Mouse (Mus musculus): Measurements from ENCODE around the gene Xxylt1. TPM values are rescaled to one million over a fixed set of nuclear protein-coding genes. Genes with fewer than 3 reads are reported as not detected.
A peak's percentile ranks its signal among the peaks of the same experiment; 100 is the strongest.

Xxylt1 gene
- polyA plus RNA-seq, 1 experiment from 2014 or later, result 1.6 TPM

- TF ChIP-seq EP300 (IDR thresholded peaks at IDR 0.05; ENCODE audit: low read depth) (no peak), CTCF (IDR thresholded peaks at IDR 0.05; ENCODE audit: low read depth) (no peak)
- no peak for ATAC-seq
These were observed 149.0 kb downstream of the Xxylt1 start for GRCm38 (mm10) chr16:30932196-30932595.

DNA sequence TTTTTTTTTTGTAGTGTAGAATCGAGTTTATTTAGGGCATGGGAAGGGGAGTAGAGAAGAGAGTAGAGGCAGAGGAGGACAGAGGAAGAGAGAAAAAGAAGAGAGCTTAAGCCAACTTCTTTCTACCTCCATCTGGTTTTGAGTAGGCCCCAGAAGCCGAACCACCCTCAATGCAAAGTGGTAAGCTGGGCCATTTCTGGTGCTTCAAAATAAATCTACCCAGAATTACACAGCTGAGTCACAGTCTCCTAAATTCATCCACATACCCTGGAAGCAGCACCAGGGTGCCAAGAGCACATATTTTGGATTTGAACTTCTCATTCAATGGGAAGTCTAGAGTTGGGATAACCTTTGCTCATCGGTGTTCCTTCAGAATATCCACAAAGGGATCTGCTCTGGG is 152.1 kb downstream of the Xxylt1 start:
- H3K4me1 ChIP-seq (ENCODE audit: insufficient read depth), result peaks cover 4% of the 10 kb centered on the region; the same call in 1 of the 2 replicates
- DNase-seq (no peak), ATAC-seq (no peak)
- 69% methylated on average over 3 of the region's 3 CpGs for WGBS (ENCODE audit: insufficient replicate concordance)
- H3K27me3 ChIP-seq (ENCODE audit: insufficient read depth, low read length), result no peaks in the 10 kb centered on the region
- no peaks in the 10 kb centered on the region for H3K9me3 ChIP-seq (ENCODE audit: low read length)
- TF ChIP-seq EP300 (IDR thresholded peaks at IDR 0.05; ENCODE audit: low read depth), result no peak
- no peak for TF ChIP-seq CTCF (IDR thresholded peaks at IDR 0.05; ENCODE audit: low read depth)
- H3K9ac ChIP-seq (replicated peaks), result no peak overlapping the region
- no peak overlapping the region for H3K4me3 ChIP-seq (ENCODE audit: low read depth, low read length)
- H3K4me2 ChIP-seq (ENCODE audit: low read depth, low read length), result no peak overlapping the region
- no peak overlapping the region for H3K27ac ChIP-seq (ENCODE audit: low read depth)
- H3K36me3 ChIP-seq (replicated peaks; ENCODE audit: insufficient read depth, low read length), result no peaks in the 10 kb centered on the region

More at GRCm38 (mm10) chr16:30932196-30932595, 149.0 kb downstream of the Xxylt1 start:
- Histone ChIP-seq H3K27me3 (ENCODE audit: insufficient read depth, low read length) (no peaks in the 10 kb centered on the region), H3K4me1 (ENCODE audit: insufficient read depth) (peaks cover 4% of the 10 kb centered on the region; the same call in 1 of the 2 replicates), H3K4me2 (ENCODE audit: low read depth, low read length) (no peak overlapping the region), H3K4me3 (ENCODE audit: low read depth, low read length) (no peak overlapping the region), H3K36me3 (replicated peaks; ENCODE audit: insufficient read depth, low read length) (no peaks in the 10 kb centered on the region), H3K9me3 (ENCODE audit: low read length) (no peaks in the 10 kb centered on the region), H3K9ac (replicated peaks) (no peak overlapping the region), H3K27ac (ENCODE audit: low read depth) (no peak overlapping the region)
- WGBS (ENCODE audit: insufficient replicate concordance), result 88% methylated on average over 5 of the region's 5 CpGs
- DNase-seq, result peak; percentile 9

- ATAC-seq (no peak), DNase-seq (peak; percentile 10)
- H3K36me3 ChIP-seq (replicated peaks; ENCODE audit: insufficient read depth, low read length), result no peaks in the 10 kb centered on the region
- no peaks in the 10 kb centered on the region for H3K9me3 ChIP-seq (ENCODE audit: low read length)
- no peak overlapping the region for H3K27ac ChIP-seq (ENCODE audit: low read depth)
- peaks cover 4% of the 10 kb centered on the region; the same call in 1 of the 2 replicates for H3K4me1 ChIP-seq (ENCODE audit: insufficient read depth)
- H3K27me3 ChIP-seq (ENCODE audit: insufficient read depth, low read length), result no peaks in the 10 kb centered on the region
- H3K9ac ChIP-seq (replicated peaks), result no peak overlapping the region
- H3K4me2 ChIP-seq (ENCODE audit: low read depth, low read length), result no peak overlapping the region
- no peak for TF ChIP-seq EP300 (IDR thresholded peaks at IDR 0.05; ENCODE audit: low read depth)
- no peak for TF ChIP-seq CTCF (IDR thresholded peaks at IDR 0.05; ENCODE audit: low read depth)
- WGBS (ENCODE audit: insufficient replicate concordance), result 54% methylated on average over 8 of the region's 8 CpGs
- H3K4me3 ChIP-seq (ENCODE audit: low read depth, low read length), result no peak overlapping the region
These were observed 153.0 kb downstream of the Xxylt1 start for GRCm38 (mm10) chr16:30928076-30928750.

- DNase-seq (no peak), ATAC-seq (no peak)
- TF ChIP-seq EP300 (IDR thresholded peaks at IDR 0.05; ENCODE audit: low read depth) (no peak), CTCF (IDR thresholded peaks at IDR 0.05; ENCODE audit: low read depth) (no peak)
- H3K9ac ChIP-seq (replicated peaks), result no peak overlapping the region
- H3K9me3 ChIP-seq (ENCODE audit: low read length), result no peaks in the 10 kb centered on the region
- no peak overlapping the region for H3K4me2 ChIP-seq (ENCODE audit: low read depth, low read length)
- 52% methylated on average over 4 of the region's 4 CpGs for WGBS (ENCODE audit: insufficient replicate concordance)
- no peaks in the 10 kb centered on the region for H3K36me3 ChIP-seq (replicated peaks; ENCODE audit: insufficient read depth, low read length)
- no peak overlapping the region for H3K27ac ChIP-seq (ENCODE audit: low read depth)
- no peak overlapping the region for H3K4me3 ChIP-seq (ENCODE audit: low read depth, low read length)
- no peaks in the 10 kb centered on the region for H3K27me3 ChIP-seq (ENCODE audit: insufficient read depth, low read length)
- peaks cover 4% of the 10 kb centered on the region; the same call in 1 of the 2 replicates for H3K4me1 ChIP-seq (ENCODE audit: insufficient read depth)
These were observed 155.7 kb downstream of the Xxylt1 start for GRCm38 (mm10) chr16:30925496-30925895.

GRCm38 (mm10) chr16:30923899-30924298 is 157.3 kb downstream of the Xxylt1 start:
- peaks cover 4% of the 10 kb centered on the region; the same call in 1 of the 2 replicates for H3K4me1 ChIP-seq (ENCODE audit: insufficient read depth)
- ATAC-seq, result no peak

GRCm38 (mm10) chr16:30922548-30922947 is 158.7 kb downstream of the Xxylt1 start:
- DNase-seq (no peak), ATAC-seq (no peak)
- H3K27me3 ChIP-seq (ENCODE audit: insufficient read depth, low read length), result no peaks in the 10 kb centered on the region
- no peaks in the 10 kb centered on the region for H3K36me3 ChIP-seq (replicated peaks; ENCODE audit: insufficient read depth, low read length)
- no peak overlapping the region for H3K4me2 ChIP-seq (ENCODE audit: low read depth, low read length)
- H3K9ac ChIP-seq (replicated peaks), result no peak overlapping the region
- no peak overlapping the region for H3K4me3 ChIP-seq (ENCODE audit: low read depth, low read length)
- no peaks in the 10 kb centered on the region for H3K9me3 ChIP-seq (ENCODE audit: low read length)
- TF ChIP-seq CTCF (IDR thresholded peaks at IDR 0.05; ENCODE audit: low read depth), result no peak
- H3K4me1 ChIP-seq (ENCODE audit: insufficient read depth), result no peaks in the 10 kb centered on the region
- no peak overlapping the region for H3K27ac ChIP-seq (ENCODE audit: low read depth)
- 63% methylated on average over 1 of the region's 1 CpGs for WGBS (ENCODE audit: insufficient replicate concordance)

More at GRCm38 (mm10) chr16:30923899-30924298, 157.3 kb downstream of the Xxylt1 start:
- Histone ChIP-seq H3K9ac (replicated peaks) (no peak overlapping the region), H3K9me3 (ENCODE audit: low read length) (no peaks in the 10 kb centered on the region), H3K27me3 (ENCODE audit: insufficient read depth, low read length) (no peaks in the 10 kb centered on the region), H3K36me3 (replicated peaks; ENCODE audit: insufficient read depth, low read length) (no peaks in the 10 kb centered on the region), H3K27ac (ENCODE audit: low read depth) (no peak overlapping the region), H3K4me3 (ENCODE audit: low read depth, low read length) (no peak overlapping the region), H3K4me2 (ENCODE audit: low read depth, low read length) (no peak overlapping the region)
- TF ChIP-seq CTCF (IDR thresholded peaks at IDR 0.05; ENCODE audit: low read depth), result no peak
- TF ChIP-seq EP300 (IDR thresholded peaks at IDR 0.05; ENCODE audit: low read depth), result no peak
- 73% methylated on average over 7 of the region's 7 CpGs for WGBS (ENCODE audit: insufficient replicate concordance)
- DNase-seq, result no peak

Measured in liver, postnatal 0 days (tissue).